Mouse (Mus musculus): Measurements from ENCODE around the gene Fam50a. TPM values are rescaled to one million over a fixed set of nuclear protein-coding genes. Genes with fewer than 3 reads are reported as not detected.

Gene Fam50a
- 53.9 and 54.0 TPM in 2 replicates for polyA plus RNA-seq (2011; ENCODE audit: insufficient read length, low read depth, missing spikeins)

GRCm38 (mm10) chrX:74312540-74313464, at the start of gene Fam50a:
Gene Fam50a, plus strand, starts transcription at chrX:74313033.
- Histone ChIP-seq H3K4me3 (ENCODE audit: insufficient read depth, low read length) (peak within 1 kb of the TSS; percentile 69), H3K27ac (ENCODE audit: insufficient read depth, low read length) (peak within 1 kb of the TSS; percentile 63; the same call in 1 of the 2 replicates), H3K4me1 (ENCODE audit: control insufficient read depth, insufficient read depth, low read length) (no peaks in the 10 kb centered on the region; the same call in 1 of the 2 replicates)
- no peak for TF ChIP-seq CTCF (IDR thresholded peaks at IDR 0.05; ENCODE audit: borderline replicate concordance, insufficient read depth, low read length)
- TF ChIP-seq POLR2A (IDR thresholded peaks at IDR 0.05; ENCODE audit: low read depth, low read length), result no peak; the same call in 1 of the 2 replicates

GRCm38 (mm10) chrX:74269736-74270061, 43.1 kb upstream of the Fam50a start:
- Histone ChIP-seq H3K27ac (ENCODE audit: insufficient read depth, low read length) (peak overlapping the region; percentile 99), H3K4me1 (ENCODE audit: control insufficient read depth, insufficient read depth, low read length) (0 out of 2 replicates have a peak, but pooled peaks cover 2% of the 10 kb centered on the region), H3K4me3 (ENCODE audit: insufficient read depth, low read length) (peak overlapping the region; percentile 9; the same call in 1 of the 2 replicates)
- peak; percentile 17 for TF ChIP-seq POLR2A (IDR thresholded peaks at IDR 0.05; ENCODE audit: low read depth, low read length)
- no peak for TF ChIP-seq CTCF (IDR thresholded peaks at IDR 0.05; ENCODE audit: borderline replicate concordance, insufficient read depth, low read length)

- H3K27ac ChIP-seq (ENCODE audit: insufficient read depth, low read length), result peak within 1 kb of the TSS; percentile 99
- 0 out of 2 replicates have a peak, but pooled peaks cover 2% of the 10 kb centered on the region for H3K4me1 ChIP-seq (ENCODE audit: control insufficient read depth, insufficient read depth, low read length)
- TF ChIP-seq CTCF (IDR thresholded peaks at IDR 0.05; ENCODE audit: borderline replicate concordance, insufficient read depth, low read length) (no peak), POLR2A (IDR thresholded peaks at IDR 0.05; ENCODE audit: low read depth, low read length) (peak; percentile 96)
- peak within 1 kb of the TSS; percentile 66 for H3K4me3 ChIP-seq (ENCODE audit: insufficient read depth, low read length)
These were observed 42.6 kb upstream of the Fam50a start, which contains the start of gene Rpl10 for GRCm38 (mm10) chrX:74270062-74270901. Gene Rpl10, plus strand, starts transcription at chrX:74270812.

- H3K27ac ChIP-seq (ENCODE audit: insufficient read depth, low read length), result peak overlapping the region; percentile 83
- H3K4me3 ChIP-seq (ENCODE audit: insufficient read depth, low read length), result peak overlapping the region; percentile 66
- 0 out of 2 replicates have a peak, but pooled peaks cover 2% of the 10 kb centered on the region for H3K4me1 ChIP-seq (ENCODE audit: control insufficient read depth, insufficient read depth, low read length)
- TF ChIP-seq POLR2A (IDR thresholded peaks at IDR 0.05; ENCODE audit: low read depth, low read length), result no peak
- no peak for TF ChIP-seq CTCF (IDR thresholded peaks at IDR 0.05; ENCODE audit: borderline replicate concordance, insufficient read depth, low read length)
These were observed 41.8 kb upstream of the Fam50a start for GRCm38 (mm10) chrX:74270902-74271551.

GRCm38 (mm10) chrX:74273422-74274322, 39.2 kb upstream of the Fam50a start:
- Histone ChIP-seq H3K27ac (ENCODE audit: insufficient read depth, low read length) (no peak overlapping the region), H3K4me1 (ENCODE audit: control insufficient read depth, insufficient read depth, low read length) (0 out of 2 replicates have a peak, but pooled peaks cover 2% of the 10 kb centered on the region), H3K4me3 (ENCODE audit: insufficient read depth, low read length) (no peak overlapping the region)
- TF ChIP-seq CTCF (IDR thresholded peaks at IDR 0.05; ENCODE audit: borderline replicate concordance, insufficient read depth, low read length) (no peak), POLR2A (IDR thresholded peaks at IDR 0.05; ENCODE audit: low read depth, low read length) (peak; percentile 53)

GRCm38 (mm10) chrX:74277916-74278315, 34.9 kb upstream of the Fam50a start:
- Histone ChIP-seq H3K27ac (ENCODE audit: insufficient read depth, low read length) (no peak overlapping the region), H3K4me3 (ENCODE audit: insufficient read depth, low read length) (no peak overlapping the region), H3K4me1 (ENCODE audit: control insufficient read depth, insufficient read depth, low read length) (0 out of 2 replicates have a peak, but pooled peaks cover 2% of the 10 kb centered on the region)
- TF ChIP-seq POLR2A (IDR thresholded peaks at IDR 0.05; ENCODE audit: low read depth, low read length) (no peak), CTCF (IDR thresholded peaks at IDR 0.05; ENCODE audit: borderline replicate concordance, insufficient read depth, low read length) (no peak)

- no peaks in the 10 kb centered on the region for H3K4me1 ChIP-seq (ENCODE audit: control insufficient read depth, insufficient read depth, low read length)
- peak; percentile 48 for TF ChIP-seq POLR2A (IDR thresholded peaks at IDR 0.05; ENCODE audit: low read depth, low read length)
- no peak for TF ChIP-seq CTCF (IDR thresholded peaks at IDR 0.05; ENCODE audit: borderline replicate concordance, insufficient read depth, low read length)
- H3K27ac ChIP-seq (ENCODE audit: insufficient read depth, low read length), result peak overlapping the region; percentile 35
- H3K4me3 ChIP-seq (ENCODE audit: insufficient read depth, low read length), result peak overlapping the region; percentile 44
These were observed 31.6 kb upstream of the Fam50a start for GRCm38 (mm10) chrX:74281041-74281731.

All from embryonic fibroblast, embryonic 13.5 days (primary cell).